Mouse (Mus musculus) left cerebral cortex, adult 9 months (tissue): Measurements from ENCODE around the gene Igf2bp2.

Experiments used
- DNase-seq, 2 experiments: peaks; one replicate each; pipeline ENCODE4 v3.0.0; 2022; ENCODE audit warnings: low spot score in 2 of 2

Gene Igf2bp2

GRCm38 (mm10) chr16:22162512-22163455 lies at the start of gene Igf2bp2:
Igf2bp2 (minus strand) TSS chr16:22163299.
- no peak for DNase-seq

- no peak for DNase-seq
Measured at GRCm38 (mm10) chr16:22203501-22203900, 40.4 kb upstream of the Igf2bp2 start.

DNA sequence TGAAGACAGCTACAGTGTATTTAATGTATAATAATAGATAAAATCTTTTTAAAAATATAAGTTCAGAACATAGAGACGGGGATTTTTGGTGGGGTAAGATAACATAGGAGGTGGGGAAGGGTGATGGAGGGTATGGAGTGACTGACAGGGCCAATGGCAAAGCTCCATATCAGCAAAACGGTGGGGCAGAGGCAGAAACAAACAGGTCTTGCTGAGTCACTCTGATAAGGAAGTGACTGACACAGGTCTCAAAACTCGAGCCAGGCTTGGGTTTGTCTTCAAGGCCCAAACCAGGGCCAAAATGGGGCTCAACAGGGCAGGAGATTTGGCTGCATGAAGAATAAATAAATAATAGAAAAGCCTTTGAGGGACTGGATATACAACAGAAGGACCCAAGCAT lies 38.8 kb upstream of the Igf2bp2 start:
- DNase-seq: no peak

DNA sequence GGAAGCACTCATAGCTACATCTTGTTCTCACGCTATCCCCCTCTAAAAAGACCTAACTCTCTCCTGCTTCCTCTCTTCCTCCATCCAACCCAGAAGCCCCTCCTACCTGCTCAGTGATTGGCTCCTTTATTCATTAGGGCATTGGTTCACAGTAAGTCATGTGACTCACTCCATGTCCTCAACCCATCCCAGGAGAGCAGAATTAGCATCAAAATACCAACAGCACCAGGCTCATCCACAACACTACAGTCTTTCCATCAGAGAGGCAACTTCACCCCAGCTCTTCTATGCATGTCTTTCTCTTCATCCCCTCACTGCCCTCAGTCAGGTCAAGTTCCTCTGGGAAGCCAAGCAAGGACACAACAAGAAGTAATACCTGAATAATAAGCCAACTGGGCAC lies 37.4 kb upstream of the Igf2bp2 start:
- no peak for DNase-seq

DNA sequence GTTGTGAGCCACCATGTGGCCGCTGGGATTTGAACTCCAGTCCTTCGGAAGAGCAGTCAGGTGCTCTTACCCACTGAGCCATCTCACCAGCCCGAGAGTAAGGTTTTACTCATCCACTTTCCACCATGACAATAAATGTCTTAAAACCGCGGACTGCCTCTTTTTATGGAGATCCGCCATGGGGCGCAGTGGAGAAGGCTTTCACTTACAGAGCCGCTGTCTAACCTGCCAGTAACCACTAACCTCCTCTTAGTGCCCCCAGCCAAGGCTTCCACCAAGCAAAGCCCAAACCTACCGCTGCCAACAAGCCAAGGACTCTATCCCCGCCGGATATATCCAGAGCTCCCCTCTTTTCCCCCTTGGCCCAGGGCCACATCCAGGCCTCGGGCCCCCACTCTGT lies 24.3 kb upstream of the Igf2bp2 start:
- DNase-seq: no peak

DNA sequence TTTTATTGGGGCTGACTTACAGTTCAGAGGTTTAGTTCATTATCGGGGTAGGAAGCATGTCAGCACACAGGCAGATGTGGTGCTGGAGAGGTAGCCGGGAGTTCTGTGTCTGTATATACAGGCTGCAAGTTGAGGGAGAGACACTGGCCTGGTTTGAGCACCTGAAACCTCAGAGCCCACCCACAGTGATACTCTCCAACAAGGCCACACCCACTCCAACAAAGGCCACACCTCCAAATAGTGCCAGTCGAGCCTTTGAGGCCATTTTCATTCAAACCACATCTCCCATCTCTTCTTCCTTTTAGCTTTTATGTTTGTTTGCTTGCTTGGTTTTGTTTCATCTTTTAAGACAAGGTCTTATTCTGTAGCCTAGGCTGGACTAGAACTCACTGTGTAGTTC lies 22.3 kb upstream of the Igf2bp2 start:
- DNase-seq: no peak

GRCm38 (mm10) chr16:22184113-22184512 lies 21.0 kb upstream of the Igf2bp2 start:
- no peak for DNase-seq

DNA sequence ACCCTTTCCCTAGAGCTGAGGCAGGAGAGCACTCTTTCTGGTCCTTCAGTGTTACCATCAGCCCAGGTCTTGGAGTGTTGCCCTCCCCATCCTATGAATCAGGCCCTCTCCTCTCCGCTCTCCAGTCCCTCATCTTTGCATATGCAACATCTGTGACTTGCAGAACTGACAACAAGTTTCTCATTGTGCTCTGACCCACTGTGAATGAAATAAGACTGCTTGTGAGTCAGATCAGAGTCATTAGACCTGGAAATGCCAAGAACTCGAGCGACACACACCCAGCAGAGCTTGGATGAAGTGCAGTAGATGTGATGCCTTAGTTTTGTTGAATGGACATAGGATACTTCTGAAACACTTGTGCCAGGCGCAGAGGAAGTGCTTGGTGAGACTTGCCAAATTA lies 19.2 kb upstream of the Igf2bp2 start:
- DNase-seq: no peak

DNA sequence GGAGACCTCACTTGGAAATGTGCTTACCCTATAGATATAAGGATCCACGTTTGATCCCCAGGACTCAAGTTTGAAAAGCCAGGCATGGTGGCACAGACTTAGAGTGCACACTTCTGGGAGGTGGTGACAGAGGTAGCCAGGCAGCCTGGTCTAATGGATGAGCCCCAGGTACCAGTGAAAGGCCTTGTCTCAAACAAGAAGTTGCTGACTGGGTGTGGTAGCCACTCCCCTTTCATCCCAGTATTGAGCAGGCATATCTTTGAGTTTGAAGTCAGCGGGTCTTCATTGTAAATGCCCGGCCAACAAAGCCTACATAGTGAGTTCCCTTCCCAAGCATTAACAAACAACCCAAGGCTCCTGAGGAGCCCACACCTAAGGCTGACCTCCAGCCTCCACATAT lies 15.7 kb upstream of the Igf2bp2 start:
- no peak for DNase-seq

DNA sequence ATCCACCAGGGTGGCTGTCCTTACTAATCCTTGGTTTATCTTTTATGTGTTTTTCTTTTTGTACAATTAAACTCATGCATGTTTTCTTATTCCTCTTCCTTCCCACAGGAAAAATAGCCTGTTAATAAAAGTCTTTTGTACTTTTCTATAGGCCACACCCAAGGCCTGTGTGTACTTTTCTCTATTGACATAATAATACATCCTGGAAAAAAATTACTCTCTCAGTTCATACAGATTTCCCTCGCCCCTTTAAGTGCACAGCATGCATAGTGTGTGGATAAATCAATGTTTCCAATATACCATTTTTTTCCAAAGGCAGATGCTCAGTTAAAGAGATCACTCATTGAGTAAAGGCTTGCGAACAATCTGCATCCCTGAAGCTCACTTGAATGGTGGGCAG lies 14.9 kb upstream of the Igf2bp2 start:
- no peak for DNase-seq

GRCm38 (mm10) chr16:22168731-22169130 lies 5.6 kb upstream of the Igf2bp2 start:
- no peak for DNase-seq

GRCm38 (mm10) chr16:22165556-22165955 lies 2.5 kb upstream of the Igf2bp2 start:
- DNase-seq: no peak

DNA sequence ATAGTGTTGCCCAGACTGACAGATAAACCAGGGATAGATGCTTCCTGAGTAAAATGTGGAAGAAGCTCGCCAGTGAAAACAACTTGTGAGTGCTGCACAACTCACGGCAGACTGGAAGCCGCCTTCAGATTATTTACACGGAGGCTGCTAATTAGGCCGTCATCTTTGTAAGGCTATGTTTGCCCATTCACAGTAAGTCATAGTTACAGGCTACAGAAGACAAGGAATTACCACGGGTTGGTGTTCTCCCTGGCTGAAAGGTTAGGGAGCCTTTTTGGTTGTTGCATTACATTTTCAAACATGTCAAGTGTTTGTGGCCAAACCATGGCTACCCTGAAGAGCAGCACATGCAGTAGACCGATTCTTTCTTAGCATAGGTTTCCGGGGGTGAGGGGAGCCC lies 1.3 kb upstream of the Igf2bp2 start:
- DNase-seq: no peak

DNA sequence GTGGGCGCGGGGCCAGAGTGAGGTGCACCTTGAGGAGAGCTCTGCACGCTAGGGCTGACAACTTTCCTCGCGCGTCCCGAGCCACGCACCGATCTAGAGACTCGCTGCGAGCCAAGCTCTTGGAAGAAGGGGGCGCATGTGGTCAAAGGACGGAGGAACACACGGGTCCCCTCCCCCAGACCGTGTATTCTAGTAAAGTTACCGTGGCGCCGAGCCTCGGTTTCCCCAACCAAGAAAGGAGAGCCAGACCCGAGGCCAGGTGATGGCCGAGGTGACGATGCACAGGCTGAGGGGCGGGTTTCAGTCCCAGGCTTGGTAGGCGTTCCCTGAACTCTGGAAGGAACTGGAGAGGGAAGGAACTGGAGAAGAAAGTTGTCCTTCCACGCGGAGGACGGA lies 355 bp upstream of the Igf2bp2 start:
- DNase-seq: no peak

GRCm38 (mm10) chr16:22162066-22162511 lies 1.0 kb downstream of the Igf2bp2 start:
- no peak for DNase-seq

GRCm38 (mm10) chr16:22161351-22162065 lies 1.6 kb downstream of the Igf2bp2 start:
- no peak for DNase-seq

DNA sequence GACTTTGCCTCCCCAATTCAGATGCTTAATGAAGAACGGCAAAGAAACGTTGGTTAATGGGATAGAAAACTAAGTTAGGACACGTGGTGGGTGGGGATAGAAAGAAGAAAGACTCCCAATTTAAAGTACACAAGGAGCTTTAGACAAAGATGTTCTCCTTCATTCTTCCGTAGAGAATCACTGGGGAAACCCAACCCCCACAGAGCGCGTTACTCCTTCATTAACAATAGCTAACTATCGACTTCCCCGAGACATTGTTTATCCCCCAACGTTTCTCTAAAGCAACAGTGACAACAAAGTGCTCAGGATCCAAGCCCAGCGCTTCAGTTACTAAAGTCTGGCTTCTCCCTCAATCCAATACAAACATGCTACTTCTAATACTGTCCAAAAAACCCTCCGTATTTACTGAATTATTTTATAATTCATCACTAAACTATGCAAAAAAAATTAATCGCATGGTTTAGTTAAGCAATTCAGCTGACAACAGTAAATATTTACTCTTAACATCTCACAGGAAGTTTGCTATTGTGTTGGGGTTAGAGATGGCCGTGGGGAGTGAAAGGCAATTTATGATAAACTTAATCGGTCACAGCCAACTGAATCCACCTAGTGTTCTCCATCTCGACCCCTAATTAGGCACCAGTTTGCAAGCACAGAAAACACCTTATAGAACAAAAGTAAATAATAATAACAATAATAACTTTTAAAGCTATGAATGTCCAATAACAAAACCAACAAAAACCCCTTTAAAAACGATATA lies 2.5 kb downstream of the Igf2bp2 start:
- DNase-seq: no peak

DNA sequence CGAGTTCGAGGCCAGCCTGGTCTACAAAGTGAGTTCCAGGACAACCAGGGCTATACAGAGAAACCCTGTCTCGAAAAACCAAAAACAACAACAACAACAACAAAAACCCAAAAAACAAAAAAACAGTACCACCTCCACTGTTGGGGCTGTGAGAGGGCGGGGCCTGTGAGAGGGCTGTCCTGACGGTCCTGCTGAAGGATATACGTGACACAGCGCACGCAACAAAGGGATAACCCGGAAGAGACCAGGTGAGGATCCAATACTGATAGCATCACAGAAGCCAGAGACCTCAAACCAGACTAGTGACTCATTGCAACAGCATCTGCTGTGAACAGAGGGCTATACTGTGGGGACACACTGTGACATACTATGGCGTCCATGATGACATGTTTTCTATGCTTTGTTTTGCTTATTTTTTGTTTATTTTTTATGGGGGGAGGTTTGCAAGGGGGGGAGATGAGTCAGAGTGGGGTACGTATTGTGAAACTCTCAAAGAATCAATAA lies 10.1 kb downstream of the Igf2bp2 start:
- no peak for DNase-seq

DNA sequence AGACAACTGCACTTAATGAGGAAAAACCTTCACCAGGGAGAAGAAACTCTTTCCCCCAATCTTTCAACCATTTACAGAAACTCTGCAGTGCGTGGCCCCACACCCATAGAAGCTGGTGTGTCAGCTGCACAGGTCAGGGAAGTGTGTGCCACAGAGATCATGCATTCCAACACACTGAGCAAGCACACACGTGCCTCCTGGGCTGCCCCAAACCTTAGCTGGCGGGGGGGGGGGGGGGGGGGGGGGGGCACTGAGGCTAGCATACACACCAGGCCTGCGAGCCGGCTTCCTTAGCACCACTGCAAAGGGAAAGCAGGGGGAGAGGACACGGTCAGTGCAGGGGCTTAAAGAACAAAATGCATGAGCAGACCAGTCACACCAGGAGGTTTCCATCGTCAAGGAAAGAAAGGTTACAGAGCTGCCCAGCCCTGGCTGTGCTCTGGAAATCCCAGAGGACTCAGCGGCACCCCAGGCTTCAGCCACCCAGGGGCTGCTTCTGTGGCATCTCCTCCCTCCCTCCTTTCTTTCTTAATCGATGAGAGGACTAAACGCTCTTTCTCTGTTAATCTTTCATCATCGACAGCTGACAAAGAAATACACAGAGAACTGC lies 11.3 kb downstream of the Igf2bp2 start:
- no peak for DNase-seq

GRCm38 (mm10) chr16:22150421-22150820 lies 12.7 kb downstream of the Igf2bp2 start:
- DNase-seq: no peak

- DNase-seq: no peak
Measured at GRCm38 (mm10) chr16:22149659-22150345, 13.3 kb downstream of the Igf2bp2 start.
